10 mouse cellular contexts compared by ENCODE assay signal in genomic region chrX:99458466-99459200, GRCm38 (mm10). TPM values are rescaled to one million over a fixed set of nuclear protein-coding genes. Genes with fewer than 3 reads are reported as not detected.
DNase-seq lines count a peak whose midpoint lies in the region; ATAC-seq and TF ChIP-seq lines count a peak whose summit lies in the region.
"Had no signal": no experiment of that assay in that cellular context is flagged by ENCODE, and none has a peak within 500 bp of the region (broad histone marks: within the 10 kb centered on the region; RNA-seq: fewer than 3 reads in every experiment).

No protein-coding gene starts in this region.

- no peak for TF ChIP-seq CTCF in hindbrain, postnatal 0 days (IDR thresholded peaks at IDR 0.05; ENCODE audit: low read depth)
- TF ChIP-seq CTCF in midbrain, postnatal 0 days (IDR thresholded peaks at IDR 0.05): no peak

- H3K9me3 ChIP-seq in heart, embryonic 16.5 days (replicated peaks; ENCODE audit: control insufficient read depth, low read length): no peaks in the 10 kb centered on the region
- no peaks in the 10 kb centered on the region for H3K9me3 ChIP-seq in hindbrain, postnatal 0 days (ENCODE audit: low read length)
- no peaks in the 10 kb centered on the region for H3K9me3 ChIP-seq in midbrain, postnatal 0 days (ENCODE audit: low read length)

- peaks cover 9% of the 10 kb centered on the region; the same call in 1 of the 2 replicates for H3K4me1 ChIP-seq in heart, embryonic 16.5 days (ENCODE audit: control insufficient read depth, insufficient read depth, low read length)
- no peaks in the 10 kb centered on the region for H3K4me1 ChIP-seq in hindbrain, postnatal 0 days (ENCODE audit: insufficient read depth, low read length)
- no peaks in the 10 kb centered on the region for H3K4me1 ChIP-seq in midbrain, postnatal 0 days (ENCODE audit: insufficient read depth, low read length)

- no peak overlapping the region for H3K4me3 ChIP-seq in heart, embryonic 16.5 days (ENCODE audit: low read length)
- H3K4me3 ChIP-seq in hindbrain, postnatal 0 days (ENCODE audit: low read length): no peak overlapping the region
- no peak overlapping the region for H3K4me3 ChIP-seq in midbrain, postnatal 0 days (ENCODE audit: low read depth, low read length)

- H3K27ac ChIP-seq in heart, embryonic 16.5 days (ENCODE audit: low read length): no peak overlapping the region
- no peak overlapping the region for H3K27ac ChIP-seq in hindbrain, postnatal 0 days
- H3K27ac ChIP-seq in midbrain, postnatal 0 days (ENCODE audit: low read depth, low read length): no peak overlapping the region

- H3K4me2 ChIP-seq in heart, embryonic 16.5 days (ENCODE audit: low read depth, low read length): no peak overlapping the region
- H3K4me2 ChIP-seq in hindbrain, postnatal 0 days (ENCODE audit: low read depth, low read length): no peak overlapping the region
- no peak overlapping the region for H3K4me2 ChIP-seq in midbrain, postnatal 0 days (ENCODE audit: low read depth, low read length, poor library complexity, severe bottlenecking)

- no peaks in the 10 kb centered on the region for H3K36me3 ChIP-seq in heart, embryonic 16.5 days (ENCODE audit: control insufficient read depth, insufficient read depth)
- no peaks in the 10 kb centered on the region for H3K36me3 ChIP-seq in hindbrain, postnatal 0 days (ENCODE audit: insufficient read depth, low read length)
- no peaks in the 10 kb centered on the region for H3K36me3 ChIP-seq in midbrain, postnatal 0 days (ENCODE audit: insufficient read depth, low read length)

- DNase-seq in heart, adult 8-10 months (ENCODE audit: low spot score): no peak
- peak; percentile 65 for DNase-seq in embryo, embryonic 9.5 days (ENCODE audit: extremely low spot score)
- peak; percentile 56 for DNase-seq in hindbrain, postnatal 0 days (ENCODE audit: low spot score)
- peak; percentile 68 for DNase-seq in midbrain, postnatal 0 days (ENCODE audit: low spot score)
- DNase-seq in cerebellum, adult 11 months: no peak
- no peak for DNase-seq in layer of hippocampus, adult 9-11 months
- no peak for DNase-seq in frontal cortex, adult 2 months (ENCODE audit: extremely low spot score in 1 of 2, low spot score in 1 of 2)
- DNase-seq: gastrocnemius, postnatal 10 days had no signal

- 36% methylated on average over 10 of the region's 10 CpGs for WGBS in heart, embryonic 16.5 days
- 39% methylated on average over 10 of the region's 10 CpGs for WGBS in hindbrain, postnatal 0 days
- 37% methylated on average over 9 of the region's 10 CpGs for WGBS in midbrain, postnatal 0 days

- H3K27me3 ChIP-seq in heart, embryonic 16.5 days (ENCODE audit: control insufficient read depth, insufficient read depth, low read length): peaks cover 8% of the 10 kb centered on the region; the same call in 1 of the 2 replicates
- H3K27me3 ChIP-seq in hindbrain, postnatal 0 days (ENCODE audit: insufficient read depth, low read length): no peaks in the 10 kb centered on the region; the same call in 1 of the 2 replicates
- H3K27me3 ChIP-seq in midbrain, postnatal 0 days (ENCODE audit: insufficient read depth, low read length): peaks cover 5% of the 10 kb centered on the region; the same call in 1 of the 2 replicates
- H3K27me3 ChIP-seq: CH12.LX had no signal

- no peak overlapping the region for H3K9ac ChIP-seq in heart, embryonic 16.5 days (ENCODE audit: low read length)
- no peak overlapping the region for H3K9ac ChIP-seq in hindbrain, postnatal 0 days (replicated peaks; ENCODE audit: low read length)
- H3K9ac ChIP-seq in midbrain, postnatal 0 days (replicated peaks; ENCODE audit: low read length, poor library complexity, severe bottlenecking): no peak overlapping the region

- peak; percentile 49; the same call in 1 of the 2 replicates for ATAC-seq in heart, embryonic 16.5 days (replicated peaks; ENCODE audit: extremely low read depth, insufficient read depth, low FRiP score)
- peak; percentile 82 for ATAC-seq in hindbrain, postnatal 0 days
- peak; percentile 66 for ATAC-seq in midbrain, postnatal 0 days (ENCODE audit: low FRiP score)

RNA-seq across cellular contexts. Expression of gene Pja1, which starts 12.4 kb away (rescaled TPM):
- 95.9 and 100 TPM in 2 replicates for polyA plus RNA-seq in heart, embryonic 16.5 days (2015; fragmentation: Nextera tagmentation; extraction: Ambion mirVana)
- 10 to 100 TPM; 19.3 to 22.7 (median 20.8) TPM for total RNA-seq in heart, adult 8-10 months (2022)
- total RNA-seq in hindbrain, postnatal 0 days (2014; rRNA removed): 194 and 216 TPM in 2 replicates
- polyA plus RNA-seq in hindbrain, postnatal 0 days (2015; fragmentation: Nextera tagmentation; extraction: Ambion mirVana): 335 and 344 TPM in 2 replicates
- 250 and 271 TPM in 2 replicates for total RNA-seq in midbrain, postnatal 0 days (2014; rRNA removed)
- polyA plus RNA-seq in midbrain, postnatal 0 days (2015; fragmentation: Nextera tagmentation; extraction: Ambion mirVana): 405 and 423 TPM in 2 replicates
- polyA plus RNA-seq in frontal cortex, adult 2 months (2012; rRNA removed): 217 and 218 TPM in 2 replicates

Comparison
In these comparisons a context has a peak if more than half of its experiments do, and no peak if none do; other contexts are left out.
1. DNase-seq: peak in embryo, embryonic 9.5 days (single experiment), hindbrain, postnatal 0 days (single experiment) and midbrain, postnatal 0 days (single experiment); none in heart, adult 8-10 months (single experiment), cerebellum, adult 11 months (single experiment), layer of hippocampus, adult 9-11 months (single experiment) and frontal cortex, adult 2 months (0 of 2).
2. Peak in every context shown above with its lines, with median percentiles within 50 percentile points of each other: ATAC-seq.